ENCODE assay signal across 8 mouse cellular contexts in the genomic region with DNA sequence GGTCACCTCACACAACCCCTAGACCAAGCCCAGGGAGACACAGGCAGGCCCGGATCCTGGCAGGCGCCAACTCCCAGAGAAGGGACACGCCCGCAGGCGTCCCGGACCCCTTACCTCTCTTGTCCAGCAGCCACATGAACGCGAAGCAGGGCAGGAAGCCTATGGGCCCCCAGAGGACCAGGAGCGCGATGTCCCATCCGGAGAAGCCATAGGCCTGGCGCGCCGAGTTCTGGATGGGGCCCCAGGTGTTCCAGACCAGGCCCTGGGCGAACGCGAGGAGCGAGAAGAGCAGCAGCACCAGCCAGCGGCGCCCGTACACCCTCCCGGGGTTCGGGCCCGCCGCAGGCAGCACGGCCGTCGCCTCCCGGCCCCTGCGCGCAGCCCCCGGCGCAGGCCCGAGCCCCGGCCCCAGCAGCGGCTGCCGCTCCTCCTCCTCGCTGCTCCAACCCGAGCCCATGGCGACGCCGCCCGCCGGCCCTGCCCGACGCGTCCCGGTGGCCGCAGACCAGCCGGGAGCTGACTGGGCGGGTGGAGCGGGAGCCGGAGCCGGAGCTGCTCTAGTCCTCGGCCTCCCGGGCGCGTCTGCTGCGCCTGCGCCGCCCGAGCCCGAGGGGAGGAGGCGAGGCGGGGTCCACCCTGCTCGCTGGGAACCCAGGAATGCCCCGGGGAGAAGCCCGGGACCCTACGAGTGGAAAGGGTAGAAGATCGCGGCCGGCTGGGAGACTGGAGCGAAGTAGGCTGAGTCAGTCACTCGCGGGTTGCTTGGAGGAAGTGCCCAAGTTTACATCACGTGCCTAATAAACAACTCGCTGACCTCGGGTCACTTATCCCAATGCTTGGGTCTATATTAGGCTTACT. TPM values are rescaled to one million over a fixed set of nuclear protein-coding genes. Genes with fewer than 3 reads are reported as not detected.
A peak's percentile ranks its signal among the peaks of the same experiment; 100 is the strongest.
DNase-seq lines count a peak whose midpoint lies in the region; ATAC-seq lines count a peak whose summit lies in the region.

TSS of gene Dirc2 (minus strand) at position 572 of the 858 bp plus-strand sequence.

- no peaks in the 10 kb centered on the region for H3K27me3 ChIP-seq in hindbrain, embryonic 14.5 days (ENCODE audit: control insufficient read depth, insufficient read depth, low read length)

- peak within 1 kb of the TSS; percentile 95 for H3K4me3 ChIP-seq in hindbrain, embryonic 14.5 days (replicated peaks; ENCODE audit: low read length)

- ATAC-seq in hindbrain, embryonic 14.5 days (ENCODE audit: low FRiP score): peak; percentile 83

- H3K27ac ChIP-seq in hindbrain, embryonic 14.5 days: peak within 1 kb of the TSS; percentile 65

- no peaks in the 10 kb centered on the region for H3K36me3 ChIP-seq in hindbrain, embryonic 14.5 days (replicated peaks; ENCODE audit: control insufficient read depth, insufficient read depth)

- H3K4me2 ChIP-seq in hindbrain, embryonic 14.5 days (replicated peaks): peak within 1 kb of the TSS; percentile 86

- peak; percentile 88 for DNase-seq in Muller cell, postnatal 12 days (ENCODE audit: inconsistent ontology term)
- peak; percentile 71 to 78 for DNase-seq in cerebellum, postnatal 36 days
- DNase-seq in frontal cortex, postnatal 36 days (ENCODE audit: low spot score in 2 of 2): peak; percentile 79 to 83
- peak; percentile 67 for DNase-seq in hindbrain, embryonic 14.5 days (ENCODE audit: low spot score)
- DNase-seq in layer of hippocampus, postnatal 36 days: peak; percentile 80 to 82
- DNase-seq in lung, postnatal 25 days (ENCODE audit: low spot score): peak; percentile 59
- peak; percentile 29 for DNase-seq in retina, adult 2 months (ENCODE audit: low read depth, low spot score)
- DNase-seq in thymus, postnatal 36 days: peak; percentile 72 to 74

- H3K9me3 ChIP-seq in hindbrain, embryonic 14.5 days (ENCODE audit: control insufficient read depth, low read length): no peaks in the 10 kb centered on the region

- H3K4me1 ChIP-seq in hindbrain, embryonic 14.5 days (replicated peaks; ENCODE audit: control insufficient read depth, insufficient read depth, low read length): peaks cover 33% of the 10 kb centered on the region

- under 1% methylated on average over 66 of the region's 78 CpGs for WGBS in hindbrain, embryonic 14.5 days

- peak within 1 kb of the TSS; percentile 93 for H3K9ac ChIP-seq in hindbrain, embryonic 14.5 days

RNA-seq across cellular contexts. Expression of gene Dirc2, which starts in this region (rescaled TPM):
- 44.9 and 56.2 TPM in 2 replicates for polyA plus RNA-seq in hindbrain, embryonic 14.5 days (2014; fragmentation: Nextera tagmentation; extraction: Ambion mirVana)
- total RNA-seq in layer of hippocampus, postnatal 36 days (2021): 10 to 100 TPM; 67.2 to 68.0 TPM

Comparison
In these comparisons a context has a peak if more than half of its experiments do, and no peak if none do; other contexts are left out.
1. Peak in every context shown above with its lines: DNase-seq, ATAC-seq, H3K4me3 ChIP-seq and H3K27ac ChIP-seq.
2. DNase-seq: peak in every context shown above with its lines; median percentile 88 in Muller cell, postnatal 12 days; 81 in frontal cortex, postnatal 36 days; 81 in layer of hippocampus, postnatal 36 days; 74 in cerebellum, postnatal 36 days; 73 in thymus, postnatal 36 days; 67 in hindbrain, embryonic 14.5 days; 59 in lung, postnatal 25 days; 29 in retina, adult 2 months.